Mouse (Mus musculus) intestine, postnatal 0 days (tissue): Measurements from ENCODE around the gene Clybl. TPM values are rescaled to one million over a fixed set of nuclear protein-coding genes. Genes with fewer than 3 reads are reported as not detected.

ENCODE experiments used
- ATAC-seq: fragments of 200-750 bp; cut with Nextera tagmentation; 2 replicates; pipeline ENCODE4 v1.8.0; 2017; ENCODE audit warnings: mild to moderate bottlenecking, moderate TSS enrichment, moderate library complexity
- H3K27ac ChIP-seq: fragments of 300-500 bp; sonication (generic); 2 replicates; pipeline ENCODE4 v1.5.1; 2014; ENCODE audit warnings: mild to moderate bottlenecking, low read depth, low read length, moderate library complexity
- H3K27me3 ChIP-seq: fragments of 300-500 bp; sonication (generic); replicated peaks from 2 replicates; pipeline ENCODE4 v1.6.1; 2014; ENCODE audit warnings: low read length, mixed read lengths; ENCODE audit not compliant: control insufficient read depth, insufficient read depth
- H3K36me3 ChIP-seq: fragments of 300-500 bp; sonication (generic); 2 replicates; pipeline ENCODE4 v1.6.1; 2014; ENCODE audit warnings: mild to moderate bottlenecking, moderate library complexity; ENCODE audit not compliant: control insufficient read depth, insufficient read depth
- H3K4me1 ChIP-seq: fragments of 300-500 bp; sonication (generic); replicated peaks from 2 replicates; pipeline ENCODE4 v1.6.1; 2014; ENCODE audit warnings: antibody characterized with exemption, low read length, mixed read lengths; ENCODE audit not compliant: control insufficient read depth, insufficient read depth
- H3K4me2 ChIP-seq: fragments of 300-500 bp; sonication (generic); replicated peaks from 2 replicates; pipeline ENCODE4 v1.6.1; 2014; ENCODE audit warnings: low read depth, mild to moderate bottlenecking, moderate library complexity
- H3K4me3 ChIP-seq: fragments of 300-500 bp; sonication (generic); 2 replicates; pipeline ENCODE4 v1.5.1; 2014; ENCODE audit warnings: low read depth, low read length
- H3K9ac ChIP-seq: fragments of 300-500 bp; sonication (generic); 2 replicates; pipeline ENCODE4 v1.6.1; 2014; ENCODE audit warnings: mild to moderate bottlenecking, low read depth, low read length
- H3K9me3 ChIP-seq: fragments of 300-500 bp; sonication (generic); 2 replicates; pipeline ENCODE4 v1.6.1; 2016; ENCODE audit warnings: mixed run types; ENCODE audit not compliant: control insufficient read depth
- CTCF ChIP-seq: sonication (generic); IDR thresholded peaks from 2 replicates; pipeline ENCODE4 v1.5.1; 2016; ENCODE audit warnings: low read depth, mild to moderate bottlenecking, control low read depth, antibody characterized with exemption, moderate library complexity
- WGBS: fragments of 180-500 bp; shearing (Covaris S2); extraction: QIAGEN DNeasy Blood & Tissue Kit; methylation state at CpG from one replicate; pipeline ENCODE4 v1.1.7; 2014; 5-methylcytosine and 5-hydroxymethylcytosine counted together
- polyA plus RNA-seq: library from polyadenylated mRNA; unstranded; fragments of >200 nt; fragmentation: Nextera tagmentation; extraction: Ambion mirVana; gene quantifications from 2 replicates; pipeline ENCODE4 v1.2.1, GENCODE M21; 2015

The Clybl gene
- polyA plus RNA-seq, 1 experiment from 2014 or later = 22.2 TPM

DNA sequence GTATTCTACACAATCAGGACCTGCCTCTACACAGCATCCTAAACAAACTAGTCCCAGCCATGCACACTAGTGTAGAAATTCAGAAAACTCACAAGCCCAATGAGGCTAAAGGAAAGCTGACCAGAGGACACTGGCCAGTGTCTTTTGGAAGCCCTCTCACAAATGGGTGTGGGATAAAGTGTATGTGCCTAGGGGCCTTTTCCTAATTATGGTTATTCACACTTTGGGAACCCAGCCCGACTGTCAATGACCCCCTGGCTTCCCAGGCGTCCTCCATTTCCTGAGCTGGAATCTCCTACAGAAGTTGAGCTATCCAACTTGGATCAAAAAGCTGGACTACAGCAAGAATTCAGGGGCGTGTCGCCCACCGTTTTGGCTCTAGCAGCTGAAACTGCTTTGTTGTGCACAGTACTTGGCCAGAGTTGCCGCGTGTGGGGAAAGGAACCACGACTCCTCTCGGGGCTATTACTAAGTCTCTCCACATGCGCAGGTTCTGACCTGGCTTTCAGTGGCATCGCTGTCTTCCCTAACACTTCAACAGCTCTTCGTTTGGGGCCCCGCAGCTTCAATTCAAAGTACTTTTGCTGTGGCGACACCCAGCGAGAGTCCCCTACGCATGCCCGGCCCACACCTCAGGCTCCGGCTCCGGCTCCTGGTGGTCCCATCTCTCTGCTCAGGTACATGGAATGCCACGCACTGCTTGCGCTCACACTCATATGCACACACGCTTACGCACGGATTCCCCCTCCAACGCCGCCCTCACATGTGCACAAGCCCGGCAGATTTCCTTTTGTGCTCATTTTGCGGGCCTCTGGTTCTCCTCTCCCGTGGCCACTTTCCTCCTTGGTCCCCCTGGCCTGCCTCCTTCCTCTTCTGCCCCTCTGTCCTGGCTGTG is 268.3 kb downstream of the Clybl start:
- no peak overlapping the region for H3K4me3 ChIP-seq
- H3K9ac ChIP-seq = no peak overlapping the region
- no peak overlapping the region for H3K27ac ChIP-seq
- H3K36me3 ChIP-seq = no peaks in the 10 kb centered on the region
- H3K4me1 ChIP-seq = no peaks in the 10 kb centered on the region
- 6% methylated on average over 29 of the region's 29 CpGs for WGBS
- ATAC-seq = no peak
- no peaks in the 10 kb centered on the region for H3K9me3 ChIP-seq
- H3K4me2 ChIP-seq = no peak overlapping the region
- no peak for TF ChIP-seq CTCF
- H3K27me3 ChIP-seq = peaks cover 66% of the 10 kb centered on the region

DNA sequence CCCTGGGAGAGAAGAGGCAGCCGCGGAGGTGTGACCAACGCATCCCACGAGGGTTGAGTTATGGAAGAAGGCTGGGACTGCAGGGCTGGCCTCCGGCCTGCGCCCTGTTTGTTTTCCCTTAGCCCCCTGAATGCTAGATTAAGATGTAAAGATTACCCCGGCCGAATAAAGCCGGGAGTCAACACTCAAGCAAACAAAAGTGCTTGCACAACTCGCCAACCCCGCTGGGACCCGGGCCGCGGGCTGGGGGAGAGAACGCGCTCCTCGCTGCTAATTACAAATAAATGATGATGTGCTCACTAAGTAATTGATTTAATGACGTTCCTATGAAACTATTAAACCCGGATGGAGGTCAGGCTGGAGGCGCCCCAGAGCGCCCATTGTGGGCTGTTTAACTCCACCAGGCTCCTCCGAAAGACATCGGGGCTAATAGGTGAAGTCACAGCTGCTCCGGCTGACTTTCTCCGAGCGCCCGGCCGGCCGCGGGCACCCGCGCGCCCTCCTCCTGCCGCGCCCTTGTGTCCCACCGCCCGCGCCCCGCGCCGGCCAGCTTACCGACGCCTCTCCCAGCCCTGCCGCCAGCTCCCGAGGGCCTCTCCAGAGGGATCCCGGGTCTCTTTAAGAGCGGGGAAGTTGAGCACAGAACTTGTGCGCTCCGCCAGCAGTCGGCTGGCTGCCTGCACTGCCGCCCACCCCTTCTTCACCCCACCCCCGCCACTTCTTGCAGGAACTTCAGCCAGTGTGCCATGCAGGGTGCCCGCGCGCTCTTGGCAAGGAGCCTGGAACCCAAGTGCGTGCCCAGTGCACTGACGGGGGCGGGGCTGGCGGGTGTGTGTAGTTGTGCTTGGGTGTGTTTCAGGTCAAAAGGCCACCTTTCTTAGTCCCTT is 269.2 kb downstream of the Clybl start, which contains the start of gene Gm5089:
Gene Gm5089, minus strand, starts transcription at position 620 of the 887 bp plus-strand sequence.
- 1% methylated on average over 59 of the region's 59 CpGs for WGBS
- Histone ChIP-seq H3K9me3 (no peaks in the 10 kb centered on the region), H3K27me3 (peaks cover 75% of the 10 kb centered on the region), H3K36me3 (no peaks in the 10 kb centered on the region), H3K4me1 (no peaks in the 10 kb centered on the region), H3K4me2 (peak within 1 kb of the TSS; percentile 43), H3K9ac (no peak within 1 kb of the TSS), H3K4me3 (peak within 1 kb of the TSS; percentile 14; the same call in 1 of the 2 replicates), H3K27ac (no peak within 1 kb of the TSS)
- ATAC-seq = no peak
- no peak for TF ChIP-seq CTCF

DNA sequence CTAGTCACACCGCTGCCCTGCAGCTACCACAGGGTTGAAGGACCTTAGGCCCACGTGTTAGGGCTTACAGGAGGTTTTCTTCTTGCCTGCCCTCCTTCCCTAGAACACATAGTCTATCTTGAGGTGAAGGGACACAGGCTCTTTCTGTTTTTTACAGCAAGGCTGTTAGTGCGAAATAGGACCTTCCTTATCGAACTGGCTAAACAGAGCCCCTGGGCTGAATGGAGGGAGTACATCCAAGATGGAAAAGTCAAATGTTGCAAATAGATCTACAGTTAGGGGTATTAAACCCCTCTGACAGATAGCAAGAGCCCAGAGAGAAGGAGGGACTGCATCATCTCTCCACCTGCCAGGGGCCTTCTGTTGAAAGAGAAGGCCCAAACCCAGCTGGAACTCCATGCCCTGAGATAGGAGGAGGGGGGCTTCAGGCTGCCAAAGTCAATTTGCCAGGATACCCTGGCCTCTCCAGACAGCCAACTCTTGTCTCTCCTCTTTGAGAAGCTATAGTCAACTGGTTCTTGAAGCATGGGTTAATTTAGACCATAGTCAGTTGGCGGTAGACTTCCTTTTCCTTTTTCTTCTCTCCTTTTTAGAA is 270.1 kb downstream of the Clybl start:
- H3K9me3 ChIP-seq = no peaks in the 10 kb centered on the region
- no peak for TF ChIP-seq CTCF
- no peaks in the 10 kb centered on the region for H3K36me3 ChIP-seq
- H3K4me1 ChIP-seq = no peaks in the 10 kb centered on the region
- no peak overlapping the region for H3K9ac ChIP-seq
- H3K27me3 ChIP-seq = peaks cover 83% of the 10 kb centered on the region
- no peak for ATAC-seq
- WGBS = 60% methylated on average over 5 of the region's 5 CpGs
- H3K27ac ChIP-seq = no peak overlapping the region
- H3K4me3 ChIP-seq = no peak overlapping the region
- no peak overlapping the region; the same call in 1 of the 2 replicates for H3K4me2 ChIP-seq

Other genes with a start within 250 kb of the Clybl start
- 1.5 and 1.6 TPM in 2 replicates for gene Gpr183, start 216.5 kb upstream of the Clybl start, polyA plus RNA-seq
- gene Timm8a2, start 147.0 kb upstream of the Clybl start, polyA plus RNA-seq = not detected in 2 replicates
- 295 TPM in 2 replicates for gene Tm9sf2, start 74.7 kb upstream of the Clybl start, polyA plus RNA-seq